Mouse (Mus musculus) cerebellum, postnatal 14 days (tissue): ENCODE measurements around the gene Xab2.

Experiments
- DNase-seq, 2 experiments: peaks; one replicate each; pipeline ENCODE4 v3.0.0; 2021; ENCODE audit warnings: mixed read lengths in 2 of 2

Xab2 gene

DNA sequence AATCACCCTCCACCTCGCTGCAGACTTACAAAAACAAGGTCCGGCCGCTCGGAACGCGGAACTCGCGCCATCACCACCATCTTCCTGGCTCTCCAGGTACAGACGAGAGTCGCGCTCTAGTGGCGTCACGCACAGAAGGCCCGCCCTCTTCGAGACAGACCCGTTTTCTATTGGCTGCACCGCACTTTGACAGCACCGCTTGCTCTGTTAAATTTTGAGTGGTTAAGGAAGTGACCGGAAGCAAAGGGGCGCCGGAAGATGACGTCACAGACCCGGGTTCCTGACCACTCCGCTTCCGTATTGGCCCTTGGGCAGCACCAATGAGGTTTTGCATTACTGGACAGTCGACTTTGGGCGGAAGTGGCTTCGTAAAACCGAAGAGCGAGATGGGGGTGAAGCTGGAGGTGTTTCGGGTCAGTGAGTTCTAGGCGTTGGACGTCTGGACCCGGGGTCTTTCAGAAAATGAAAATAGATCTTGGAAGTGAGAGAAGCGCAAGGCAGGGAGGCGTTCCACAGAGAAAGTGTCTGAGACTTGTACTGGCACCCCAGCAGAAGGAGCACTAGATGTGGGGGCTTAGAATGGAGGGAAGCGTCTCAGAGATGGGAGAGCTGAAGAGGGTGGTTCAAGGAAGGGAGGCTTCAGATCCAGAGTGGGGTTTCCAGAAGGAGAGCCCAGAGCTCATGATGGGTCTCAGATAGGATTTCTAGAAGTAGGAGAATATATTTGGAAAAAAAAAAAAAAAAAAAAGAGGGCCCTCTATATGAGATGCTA lies at the start of gene Xab2, which contains the start of gene Pet100:
Xab2 (minus strand) TSS at position 118 of the 772 bp plus-strand sequence.
Pet100 (plus strand) TSS at position 350 of the 772 bp plus-strand sequence.
- peak; percentile 99 for DNase-seq

GRCm38 (mm10) chr8:3670388-3670787 lies 49.3 kb upstream of the Xab2 start:
- no peak for DNase-seq

DNA sequence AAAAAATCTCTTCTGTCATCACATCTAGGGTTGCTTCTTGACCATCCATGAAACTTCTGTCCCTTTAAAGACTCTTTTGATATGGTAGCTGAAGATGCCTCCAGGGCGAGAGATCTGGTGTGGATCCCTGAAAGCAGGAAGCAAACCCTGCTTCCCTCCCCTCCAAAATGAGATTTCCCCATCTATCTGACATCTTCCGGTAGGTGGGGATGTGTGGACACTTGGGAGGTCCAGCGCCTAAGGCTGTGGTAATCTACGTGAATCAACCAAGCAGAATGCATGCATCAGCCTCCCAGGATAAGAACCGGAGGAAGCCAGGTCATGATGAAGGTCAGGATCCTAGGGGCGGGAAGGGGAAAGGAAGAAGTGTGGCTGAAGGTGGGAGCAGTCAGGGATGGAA lies 44.4 kb upstream of the Xab2 start, which contains the start of gene Mcemp1:
Mcemp1 (plus strand) TSS at position 248 of the 400 bp plus-strand sequence.
- no peak for DNase-seq

GRCm38 (mm10) chr8:3664405-3664804 lies 43.3 kb upstream of the Xab2 start:
- DNase-seq = no peak

- no peak for DNase-seq
Observed at GRCm38 (mm10) chr8:3660889-3661288, 39.8 kb upstream of the Xab2 start.

DNA sequence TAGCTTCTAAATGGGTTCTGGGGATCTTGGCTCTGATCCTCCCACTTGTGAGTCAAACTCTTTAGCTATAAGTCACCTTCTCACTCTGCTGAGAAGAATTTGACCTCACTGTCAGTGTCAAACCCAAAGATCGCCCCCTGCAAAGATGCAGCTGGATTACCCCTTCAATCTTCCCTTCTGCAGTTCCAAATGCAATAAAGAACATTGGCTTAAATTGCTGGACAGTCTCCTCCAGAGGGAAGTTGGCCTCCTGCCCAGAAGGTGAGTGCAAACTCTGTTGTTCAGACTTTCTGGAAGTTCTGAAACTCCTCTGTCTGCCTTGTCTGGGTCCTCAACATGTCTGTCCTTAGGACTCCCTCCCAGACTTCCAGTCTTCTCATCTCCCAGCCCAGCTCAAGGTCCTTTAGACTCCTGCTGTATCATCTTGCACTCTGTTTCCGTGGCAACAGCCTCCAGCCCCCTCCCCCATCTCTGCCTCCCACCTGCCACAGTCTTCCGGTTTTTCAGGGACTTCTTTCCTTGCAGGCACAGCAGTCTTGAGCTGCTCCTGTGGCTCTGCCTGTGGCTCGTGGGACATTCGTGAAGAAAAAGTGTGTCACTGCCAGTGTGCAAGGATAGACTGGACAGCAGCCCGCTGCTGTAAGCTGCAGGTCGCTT lies 35.7 kb upstream of the Xab2 start:
- DNase-seq = no peak

DNA sequence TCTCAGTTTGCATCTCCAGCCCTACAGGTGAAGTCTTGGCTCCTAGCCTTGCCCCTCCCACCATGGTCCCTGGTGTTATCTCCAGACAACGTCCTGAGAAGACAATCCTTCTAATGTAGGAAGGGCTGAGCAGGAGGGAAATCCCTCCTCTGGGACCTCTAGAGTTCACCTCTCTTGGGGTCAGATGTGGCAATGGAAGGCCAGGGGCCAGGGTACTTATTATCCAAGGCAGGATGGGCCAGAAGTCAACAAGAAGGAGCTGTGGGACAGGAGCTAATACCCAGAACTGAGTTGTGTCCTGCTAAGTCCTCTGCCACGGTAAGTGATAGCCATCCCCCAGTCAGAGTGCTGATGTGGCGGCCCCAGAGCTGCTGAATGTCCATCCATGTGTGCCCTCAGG lies 34.4 kb upstream of the Xab2 start, which contains the start of gene Retn:
Retn (plus strand) TSS at position 245 of the 400 bp plus-strand sequence.
- no peak for DNase-seq

DNA sequence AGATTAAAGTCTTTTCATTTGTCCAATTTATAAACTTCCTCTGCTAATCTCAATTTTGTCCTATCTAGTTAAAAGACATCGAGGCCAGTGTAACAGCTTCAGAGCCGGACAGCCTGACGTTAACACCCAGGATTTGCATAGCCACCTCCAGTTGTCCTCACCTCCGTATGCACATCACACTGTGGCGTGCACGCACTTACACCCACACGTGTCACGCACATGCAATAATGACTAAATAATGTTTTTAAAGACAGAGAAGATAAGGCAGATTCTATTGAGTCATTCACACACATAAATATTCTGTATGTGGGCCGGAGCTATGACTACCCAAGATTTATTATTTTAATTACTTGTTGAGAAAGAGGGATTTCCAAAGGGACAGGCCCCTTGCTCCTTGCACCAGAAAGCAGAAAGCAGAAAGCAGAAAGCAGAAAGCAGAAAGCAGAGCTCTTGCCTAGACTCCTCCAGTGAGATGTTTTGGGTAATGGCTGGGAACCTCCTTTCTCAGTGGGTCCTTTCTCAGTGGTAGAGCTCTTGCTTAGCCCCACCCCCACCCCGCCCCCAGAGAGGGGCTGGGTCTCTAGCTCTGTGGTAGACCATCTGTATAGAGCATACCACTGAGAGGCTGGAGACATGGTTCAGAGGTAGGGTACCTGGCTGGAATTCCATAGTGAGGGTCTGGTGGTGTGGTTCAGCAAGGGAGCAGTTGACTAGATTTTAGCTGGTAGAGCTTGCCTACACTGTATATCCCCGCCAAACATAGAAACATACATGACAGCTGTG lies 33.8 kb upstream of the Xab2 start:
- DNase-seq = no peak

GRCm38 (mm10) chr8:3652845-3653244 lies 31.7 kb upstream of the Xab2 start:
- no peak for DNase-seq

GRCm38 (mm10) chr8:3648990-3649389 lies 27.9 kb upstream of the Xab2 start:
- no peak for DNase-seq

GRCm38 (mm10) chr8:3648268-3648667 lies 27.2 kb upstream of the Xab2 start:
- no peak for DNase-seq

- DNase-seq = no peak
Observed at GRCm38 (mm10) chr8:3647561-3647960, 26.4 kb upstream of the Xab2 start.

- DNase-seq = no peak
Observed at GRCm38 (mm10) chr8:3646824-3647531, 25.9 kb upstream of the Xab2 start.

DNA sequence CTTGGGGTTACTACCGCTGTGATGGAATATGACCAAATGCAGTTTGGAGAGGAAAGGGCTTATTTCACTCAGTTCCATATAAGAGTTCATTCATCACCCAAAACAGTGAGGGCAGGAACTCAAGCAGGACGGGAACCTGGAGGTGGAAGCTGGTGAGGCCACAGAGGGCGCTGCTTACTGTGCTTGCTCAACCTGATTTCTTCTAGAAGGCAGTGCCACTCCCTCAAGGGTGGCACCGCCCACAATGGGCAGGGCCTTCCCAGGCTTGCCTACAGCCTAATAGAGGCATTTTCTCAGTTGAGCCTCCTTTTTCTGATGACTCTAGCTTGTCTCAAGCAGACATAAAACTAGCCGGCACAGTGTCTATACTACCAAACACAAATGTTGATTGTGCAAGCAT lies 24.7 kb upstream of the Xab2 start:
- peak; percentile 18 to 45 for DNase-seq

DNA sequence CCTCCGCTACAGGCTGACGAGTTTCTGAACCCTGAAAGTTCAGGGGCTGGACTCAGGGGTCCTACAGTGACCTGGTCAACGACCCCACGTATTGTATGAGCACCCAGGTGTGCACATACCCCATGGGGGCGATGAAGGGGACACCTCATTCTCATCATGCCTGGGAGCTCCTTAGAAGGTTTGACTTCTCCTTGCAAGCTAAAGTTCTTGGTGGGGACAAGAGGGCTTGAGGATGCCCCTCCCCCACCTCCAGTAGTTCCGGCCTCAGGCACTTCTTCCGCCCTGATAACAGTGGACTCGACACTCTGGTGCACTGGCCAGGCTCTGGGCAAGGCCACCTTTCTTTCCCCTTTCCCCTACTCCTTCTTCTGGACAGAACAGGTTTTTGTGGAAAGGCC lies 10.4 kb upstream of the Xab2 start:
- DNase-seq = no peak

DNA sequence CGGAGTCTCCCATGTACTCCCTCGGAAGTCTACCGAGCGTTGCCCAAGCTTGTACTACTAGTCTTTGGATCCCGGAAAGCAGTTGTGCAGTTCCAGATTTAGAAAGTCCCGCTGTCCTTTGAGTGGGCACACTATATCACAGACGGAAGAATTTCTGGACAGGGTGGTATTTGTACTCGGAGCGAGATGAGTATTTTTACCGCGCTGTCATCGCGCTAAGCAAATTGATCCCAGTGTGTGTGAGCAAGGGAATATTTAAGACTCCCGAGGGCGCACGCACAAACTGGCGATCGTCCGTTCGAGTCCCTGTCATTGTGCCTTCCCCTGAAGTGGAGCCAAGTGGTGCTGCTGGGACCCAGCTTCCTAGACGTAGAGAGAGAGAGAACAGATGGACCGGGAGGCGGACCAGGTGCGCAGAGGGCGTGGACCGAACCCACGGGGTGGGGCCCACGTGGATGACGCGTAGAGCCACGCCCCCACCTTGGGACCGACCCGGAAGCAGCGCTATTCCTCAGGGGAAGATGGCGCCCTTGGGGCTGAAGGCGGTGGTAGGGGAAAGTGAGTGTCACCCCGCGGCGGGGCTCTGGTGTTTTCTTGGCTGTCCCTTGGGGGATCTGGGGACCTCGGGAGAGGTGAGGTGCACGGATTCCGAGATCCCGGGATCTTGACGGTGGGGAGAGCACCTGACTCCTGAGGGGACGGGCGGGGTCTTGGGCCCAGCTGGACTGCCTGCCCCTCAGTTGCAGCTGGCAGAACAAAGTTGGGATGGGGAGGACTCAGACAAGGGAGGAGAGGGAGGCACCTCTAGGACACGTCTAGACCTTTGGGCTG lies 9.7 kb upstream of the Xab2 start, which contains the start of gene Stxbp2:
Stxbp2 (plus strand) TSS at position 309 of the 831 bp plus-strand sequence.
- peak; percentile 80 to 82 for DNase-seq

DNA sequence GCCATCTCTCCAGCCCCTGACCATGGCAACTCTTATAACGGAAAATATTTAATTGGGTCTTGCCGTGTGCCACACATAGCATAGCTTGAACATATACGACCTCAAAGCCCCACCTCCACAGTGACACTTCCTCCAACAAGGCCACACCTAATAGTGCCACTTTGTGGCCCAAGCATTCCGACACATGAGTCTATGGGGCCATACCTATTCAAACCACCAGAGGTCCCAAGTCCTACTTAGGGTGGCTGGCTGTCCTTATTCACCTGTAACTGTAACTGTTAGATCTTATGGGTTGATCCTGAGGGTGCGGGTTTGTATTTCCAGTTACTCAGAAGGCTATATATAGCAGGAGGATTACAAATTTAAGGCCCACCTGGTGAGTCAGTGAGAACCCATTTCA lies 6.9 kb upstream of the Xab2 start:
- peak; percentile 57 to 71 for DNase-seq

- DNase-seq = no peak
Observed at GRCm38 (mm10) chr8:3626971-3627370, 5.9 kb upstream of the Xab2 start.

DNA sequence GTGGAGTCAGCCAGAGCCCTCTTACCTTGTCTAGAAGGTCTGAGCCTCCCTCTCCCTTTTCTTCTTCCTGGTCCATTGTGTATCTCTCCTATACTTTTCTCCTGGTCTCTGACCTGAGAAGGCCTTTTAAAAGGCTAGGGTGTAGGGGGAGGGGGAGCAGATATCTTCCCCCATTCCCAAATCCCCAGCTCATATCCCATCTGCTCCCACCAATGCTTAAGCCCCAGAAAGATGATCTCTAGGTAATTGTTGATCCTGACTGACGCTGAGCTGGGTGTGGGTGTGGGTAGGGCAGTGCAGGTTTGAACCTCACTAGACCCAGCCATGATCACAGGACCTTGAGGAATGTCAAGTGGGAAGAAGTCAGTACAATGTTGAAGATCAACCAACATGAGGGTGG lies 4.3 kb upstream of the Xab2 start, which contains the start of gene Pcp2:
Pcp2 (minus strand) TSS at position 101 of the 400 bp plus-strand sequence.
- no peak for DNase-seq

DNA sequence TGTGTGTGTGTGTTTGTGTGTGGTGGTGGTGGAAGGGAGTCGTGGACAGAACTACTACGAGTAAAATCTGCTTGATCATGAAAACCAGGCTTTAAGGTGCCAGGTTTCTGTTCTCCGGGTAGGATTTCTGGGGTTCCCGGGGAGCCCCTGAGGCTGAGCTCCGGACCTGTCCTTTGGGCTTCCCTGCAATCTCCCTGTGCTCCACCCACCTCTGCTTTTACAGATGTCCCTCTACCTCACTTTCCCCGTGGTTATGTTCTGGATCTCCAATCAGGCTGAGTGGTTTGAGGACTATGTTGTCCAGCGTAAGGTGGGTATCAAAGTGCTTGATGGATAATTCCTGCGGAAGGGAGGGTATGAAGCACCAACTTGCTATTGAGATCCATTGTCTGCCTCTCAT lies 1.0 kb upstream of the Xab2 start:
- DNase-seq = no peak

DNA sequence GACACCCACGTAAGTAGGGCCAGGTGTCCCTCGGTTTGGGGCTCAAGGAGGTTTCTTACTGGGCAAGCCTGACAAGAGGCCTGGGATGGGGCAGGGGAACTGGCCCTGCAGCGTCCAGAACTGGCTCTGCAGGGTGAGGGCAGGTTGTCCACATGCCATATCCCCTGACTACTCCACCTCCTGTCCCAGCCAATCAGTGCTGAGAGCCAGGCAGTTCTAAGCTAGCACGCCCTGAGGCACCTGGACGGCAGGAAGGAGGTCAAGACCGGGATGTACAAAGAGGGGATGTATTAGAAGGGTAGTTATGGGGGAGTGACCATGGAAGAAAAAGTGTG lies 11.3 kb downstream of the Xab2 start:
- DNase-seq = no peak
